Mouse (Mus musculus) liver, embryonic 14.5 days (tissue): ENCODE measurements around the gene Tmem179. TPM values are rescaled to one million over a fixed set of nuclear protein-coding genes. Genes with fewer than 3 reads are reported as not detected.
A peak's percentile ranks its signal among the peaks of the same experiment; 100 is the strongest.

Experiments
- ATAC-seq: fragments of 200-750 bp; cut with Nextera tagmentation; 2 replicates; pipeline ENCODE4 v1.8.0; 2017; ENCODE audit warnings: moderate number of reproducible peaks, mild to moderate bottlenecking, moderate library complexity; ENCODE audit not compliant: insufficient read depth
- DNase-seq, 3 experiments: peaks; one replicate each; pipeline ENCODE4 v3.0.0-alpha.2; 2012 to 2013; ENCODE audit warnings: low read depth in 3 of 3, low spot score in 3 of 3
- H3K27ac ChIP-seq: fragments of 300-500 bp; sonication (generic); 2 replicates; pipeline ENCODE4 v1.5.1; 2014; ENCODE audit warnings: moderate library complexity, mild to moderate bottlenecking, control low read depth, inconsistent platforms
- H3K27me3 ChIP-seq: fragments of 300-500 bp; sonication (generic); 2 replicates; pipeline ENCODE4 v1.6.1; 2014; ENCODE audit warnings: mild to moderate bottlenecking, low read length, moderate library complexity; ENCODE audit not compliant: control insufficient read depth, insufficient read depth
- H3K36me3 ChIP-seq: fragments of 300-500 bp; sonication (generic); replicated peaks from 2 replicates; pipeline ENCODE4 v1.6.1; 2014; ENCODE audit warnings: low read depth; ENCODE audit not compliant: control insufficient read depth, insufficient read depth
- H3K4me1 ChIP-seq, 2 experiments: fragments of 200-500 bp in 1 of 2; fragments of 300-500 bp in 1 of 2; sonication (generic) in 1 of 2; replicated peaks; 2 replicates each; pipeline ENCODE4 v1.6.1; 2012 to 2014; ENCODE audit warnings: antibody characterized with exemption in 1 of 2, inconsistent platforms in 1 of 2, low read length in 1 of 2; ENCODE audit not compliant: control insufficient read depth in 2 of 2, insufficient read depth in 2 of 2
- H3K4me2 ChIP-seq: fragments of 300-500 bp; sonication (generic); 2 replicates; pipeline ENCODE4 v1.6.1; 2014; ENCODE audit warnings: low read depth, mild to moderate bottlenecking, control low read depth, moderate library complexity
- H3K4me3 ChIP-seq, 2 experiments: fragments of 200-500 bp in 1 of 2; fragments of 300-500 bp in 1 of 2; sonication (generic) in 1 of 2; 2 replicates each; pipeline ENCODE4 v1.5.1; 2012 to 2014; ENCODE audit warnings: low read depth in 2 of 2, low read length in 2 of 2, mild to moderate bottlenecking in 2 of 2, control low read depth in 1 of 2, inconsistent platforms in 1 of 2, moderate library complexity in 1 of 2; ENCODE audit not compliant: insufficient read depth in 1 of 2
- H3K9ac ChIP-seq: fragments of 300-500 bp; sonication (generic); replicated peaks from 2 replicates; pipeline ENCODE4 v1.6.1; 2014; ENCODE audit warnings: mild to moderate bottlenecking, control low read depth, moderate library complexity
- H3K9me3 ChIP-seq: fragments of 300-500 bp; sonication (generic); 2 replicates; pipeline ENCODE4 v1.6.1; 2016; ENCODE audit warnings: low read length, mixed read lengths; ENCODE audit not compliant: control insufficient read depth
- CTCF ChIP-seq: IDR thresholded peaks from 2 replicates; pipeline ENCODE4 v1.5.1; 2016; ENCODE audit warnings: antibody characterized with exemption, low read depth, control low read depth
- EP300 ChIP-seq: IDR thresholded peaks from 2 replicates; pipeline ENCODE4 v1.6.1; 2016; ENCODE audit warnings: antibody characterized with exemption, low read depth
- WGBS: fragments of 180-500 bp; shearing (Covaris S2); extraction: QIAGEN DNeasy Blood & Tissue Kit; methylation state at CpG from one replicate; pipeline ENCODE4 v1.1.7; 2014; ENCODE audit not compliant: insufficient replicate concordance; 5-methylcytosine and 5-hydroxymethylcytosine counted together
- polyA plus RNA-seq, 2 experiments: library from polyadenylated mRNA; depleted of rRNA in 1 of 2; stranded (reverse) in 1 of 2; unstranded in 1 of 2; fragments of >200 nt; fragmentation: Nextera tagmentation in 1 of 2; extraction: Ambion mirVana in 1 of 2; gene quantifications; 2 replicates each; pipeline versions ENCODE4 v1.2.1 to v1.2.3; 2012 to 2014

The Tmem179 gene
- polyA plus RNA-seq, 2 experiments: 0.02 to 0.05 TPM

DNA sequence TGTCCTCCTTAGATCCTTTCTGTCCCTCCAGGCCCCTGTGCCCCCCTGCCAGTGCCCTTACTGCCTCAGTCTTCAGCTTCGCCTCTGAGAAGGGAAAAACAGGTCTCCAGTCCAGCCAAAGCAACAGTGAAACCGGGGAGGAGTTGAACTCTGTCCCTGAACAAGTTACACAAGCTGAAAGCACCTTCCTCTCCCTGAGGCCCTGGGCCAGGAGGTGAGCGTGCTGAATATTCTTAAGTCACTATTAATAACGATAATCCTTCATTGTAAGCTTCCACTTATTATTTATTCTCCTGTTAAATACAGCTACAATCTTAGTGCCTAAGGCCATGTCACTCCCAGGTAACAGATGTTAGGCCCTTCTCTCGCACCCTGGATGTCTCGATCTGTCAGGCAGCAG is 43.1 kb upstream of the Tmem179 start:
- ATAC-seq (no peak), DNase-seq (no peak)
- TF ChIP-seq CTCF (no peak), EP300 (no peak)
- Histone ChIP-seq H3K4me3 (no peak overlapping the region), H3K9me3 (no peaks in the 10 kb centered on the region), H3K4me2 (no peak overlapping the region), H3K27me3 (no peaks in the 10 kb centered on the region), H3K4me1 (no peaks in the 10 kb centered on the region; a peak in 1 of 4 replicates), H3K9ac (no peak overlapping the region), H3K27ac (no peak overlapping the region), H3K36me3 (no peaks in the 10 kb centered on the region)
- WGBS: 56% methylated on average over 6 of the region's 6 CpGs

DNA sequence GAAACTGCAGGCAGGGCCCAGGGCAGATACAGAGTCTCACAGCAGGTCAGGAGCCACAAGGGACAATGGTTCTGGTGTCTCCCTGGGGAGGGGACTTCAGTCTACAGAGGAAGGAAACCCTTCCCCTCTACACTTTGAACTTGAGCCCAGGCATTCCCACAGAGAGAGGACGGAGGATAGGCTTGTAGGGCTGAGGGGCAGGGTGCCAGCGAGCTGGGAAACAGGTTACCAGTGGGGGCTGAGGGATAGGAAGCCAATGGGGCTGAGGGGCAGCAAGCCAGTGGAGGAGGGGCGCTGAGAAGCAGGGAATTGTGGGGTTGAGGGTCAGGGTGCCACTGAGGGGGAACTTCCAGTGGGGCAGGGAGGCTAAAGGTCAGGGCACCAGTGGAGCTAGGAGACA is 42.7 kb upstream of the Tmem179 start:
- Histone ChIP-seq H3K36me3 (no peaks in the 10 kb centered on the region), H3K9ac (no peak overlapping the region), H3K27me3 (no peaks in the 10 kb centered on the region), H3K9me3 (no peaks in the 10 kb centered on the region), H3K4me1 (no peaks in the 10 kb centered on the region; a peak in 1 of 4 replicates), H3K4me2 (no peak overlapping the region), H3K27ac (no peak overlapping the region), H3K4me3 (no peak overlapping the region)
- no peak for TF ChIP-seq CTCF
- TF ChIP-seq EP300: no peak
- no peak; the same call in 1 of the 2 replicates for ATAC-seq
- WGBS: 37% methylated on average over 3 of the region's 3 CpGs
- no peak for DNase-seq

DNA sequence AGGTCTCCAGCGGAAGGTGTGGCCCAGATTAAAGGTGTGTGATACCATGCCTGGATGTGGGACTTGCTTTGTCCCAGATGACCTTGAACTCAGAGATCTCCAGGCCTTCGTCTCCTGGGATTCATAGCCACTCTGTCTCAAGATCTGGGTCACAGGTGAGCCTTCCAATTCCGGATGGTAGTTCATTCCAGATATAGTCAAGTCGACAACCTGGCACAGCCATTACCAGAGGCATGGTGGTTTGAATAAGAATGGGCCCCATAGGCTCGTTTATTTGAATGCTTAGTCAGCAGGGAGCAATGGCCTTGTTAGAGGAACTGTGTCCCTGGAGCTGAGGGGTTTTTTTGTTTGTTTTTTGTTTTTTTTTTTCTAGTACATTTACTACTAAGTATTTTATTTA is 40.7 kb upstream of the Tmem179 start:
- no peak for ATAC-seq
- H3K4me1 ChIP-seq: no peaks in the 10 kb centered on the region; a peak in 1 of 4 replicates
- H3K9me3 ChIP-seq: no peaks in the 10 kb centered on the region
- DNase-seq: no peak
- H3K27ac ChIP-seq: no peak overlapping the region
- H3K4me2 ChIP-seq: no peak overlapping the region
- no peak overlapping the region for H3K4me3 ChIP-seq
- TF ChIP-seq EP300: no peak
- no peak for TF ChIP-seq CTCF
- H3K9ac ChIP-seq: no peak overlapping the region
- 58% methylated on average over 5 of the region's 5 CpGs for WGBS
- H3K36me3 ChIP-seq: no peaks in the 10 kb centered on the region
- H3K27me3 ChIP-seq: no peaks in the 10 kb centered on the region

DNA sequence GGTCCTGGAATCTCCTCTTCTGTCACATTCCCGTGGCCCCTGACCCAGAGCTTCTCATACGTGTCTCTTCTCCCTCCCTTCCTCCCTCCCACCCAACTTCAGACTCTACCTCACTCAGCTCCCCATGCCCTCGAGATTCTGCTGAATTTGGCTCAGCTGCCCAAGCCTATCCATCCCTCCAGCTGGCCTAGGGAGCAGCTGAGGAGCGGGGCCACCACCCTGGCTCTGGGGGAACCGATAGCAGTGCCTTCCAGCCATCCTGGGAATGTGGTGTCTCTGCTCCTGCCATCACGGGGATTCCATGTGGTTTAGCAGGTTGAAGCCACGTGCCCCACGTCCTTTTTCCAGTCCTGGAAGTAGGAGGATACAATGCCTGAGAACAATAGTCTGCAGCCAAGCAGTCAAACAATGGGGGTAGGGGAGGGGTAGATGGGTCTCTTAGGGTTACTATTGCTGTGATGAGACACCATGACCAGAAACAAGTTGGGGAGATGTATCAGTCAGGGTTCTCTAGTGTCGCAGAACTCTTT is 40.0 kb upstream of the Tmem179 start:
- ATAC-seq (no peak), DNase-seq (no peak)
- TF ChIP-seq EP300: no peak
- no peak for TF ChIP-seq CTCF
- H3K9ac ChIP-seq: no peak overlapping the region
- no peaks in the 10 kb centered on the region for H3K27me3 ChIP-seq
- H3K36me3 ChIP-seq: no peaks in the 10 kb centered on the region
- no peaks in the 10 kb centered on the region for H3K9me3 ChIP-seq
- no peak overlapping the region for H3K4me2 ChIP-seq
- WGBS: 44% methylated on average over 9 of the region's 9 CpGs
- no peak overlapping the region for H3K4me3 ChIP-seq
- no peaks in the 10 kb centered on the region; a peak in 1 of 4 replicates for H3K4me1 ChIP-seq
- H3K27ac ChIP-seq: no peak overlapping the region

DNA sequence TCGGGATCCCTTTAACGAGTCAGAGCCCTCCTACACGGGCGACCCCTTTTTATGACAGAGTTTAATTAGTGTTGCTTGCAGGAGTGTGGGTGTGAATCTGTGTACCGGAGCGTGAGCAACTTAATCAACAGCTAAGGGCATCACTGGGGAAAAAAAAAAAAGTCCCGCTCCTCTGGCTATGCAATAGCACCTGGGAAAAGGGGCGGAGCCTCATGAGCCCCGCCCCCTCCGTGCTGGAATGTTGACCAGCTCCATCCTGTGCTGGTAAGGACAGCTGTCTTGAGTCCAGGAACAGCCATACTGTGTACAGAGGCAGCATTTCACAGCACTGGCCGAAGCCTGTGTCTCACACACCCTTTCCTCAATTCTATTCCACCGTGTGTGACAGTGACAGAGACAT is 38.4 kb upstream of the Tmem179 start:
- H3K9ac ChIP-seq: no peak overlapping the region
- no peak overlapping the region for H3K4me2 ChIP-seq
- no peaks in the 10 kb centered on the region; a peak in 1 of 4 replicates for H3K4me1 ChIP-seq
- 47% methylated on average over 12 of the region's 12 CpGs for WGBS
- H3K36me3 ChIP-seq: no peaks in the 10 kb centered on the region
- peak; percentile 21; the same call in 1 of the 2 replicates for ATAC-seq
- no peaks in the 10 kb centered on the region for H3K27me3 ChIP-seq
- no peaks in the 10 kb centered on the region for H3K9me3 ChIP-seq
- no peak for DNase-seq
- H3K4me3 ChIP-seq: no peak overlapping the region
- TF ChIP-seq CTCF (no peak), EP300 (no peak)
- no peak overlapping the region for H3K27ac ChIP-seq
